Mouse (Mus musculus): ENCODE data around the gene Pnpla2.

DNA sequence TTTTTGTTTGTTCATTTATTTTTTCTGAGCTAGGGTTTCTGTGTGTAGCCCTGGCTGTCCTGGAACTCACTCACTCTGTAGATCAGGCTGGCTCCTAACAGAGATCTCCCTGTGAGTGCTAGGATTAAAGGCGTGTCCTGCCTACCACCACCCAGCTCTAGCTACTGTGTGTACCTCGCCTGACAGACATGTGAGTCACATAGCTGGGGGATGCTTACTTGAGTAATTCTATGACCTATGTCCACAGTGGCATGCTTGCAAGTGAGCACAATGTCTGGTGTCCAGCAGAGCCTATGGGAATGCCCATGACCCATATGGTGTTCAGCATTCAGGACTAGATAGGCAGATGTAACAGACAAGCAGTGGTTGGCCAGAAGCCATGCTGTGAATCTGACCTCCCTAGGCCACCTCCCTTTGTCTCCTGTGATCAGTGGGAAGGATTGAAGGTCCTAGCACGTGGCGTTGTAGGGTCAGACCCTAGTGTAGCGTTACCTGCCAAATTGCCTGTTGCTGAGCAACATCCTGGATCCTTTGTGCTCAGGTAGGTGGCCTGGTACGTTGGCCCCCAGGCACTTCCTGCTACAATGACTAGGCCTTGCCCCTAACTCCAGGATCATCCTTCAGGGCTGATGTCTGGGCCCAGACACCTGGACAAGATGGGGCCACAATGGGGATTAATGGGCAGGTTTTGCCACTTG lies 38.7 kb upstream of the Pnpla2 start:
- no peak for TF ChIP-seq CTCF (IDR thresholded peaks at IDR 0.05; ENCODE audit: borderline replicate concordance, insufficient read depth, low read length)
- TF ChIP-seq POLR2A (IDR thresholded peaks at IDR 0.05; ENCODE audit: low read depth, low read length), result 0 out of 2 replicates have a peak, but pooled peaks have one; percentile 11
